Mouse (Mus musculus): ENCODE measurements at regions not wholly inside any gene's neighbourhood (a gene's known extent, or its start where the extent isn't known, plus 50 kb on each side); places are given as distances from the start of the nearest gene placed in this dataset.
"Not testable (repeated sequence)": the region's sequence is repeated elsewhere in the genome, so short reads cannot be mapped to it uniquely, and the experiment has no call there.

- DNase-seq (ENCODE audit: low spot score) = no peak
Measured at GRCm38 (mm10) chr14:104208040-104208816, 259.6 kb downstream of the Pou4f1 start.

- DNase-seq (ENCODE audit: low spot score) = no peak
Measured at GRCm38 (mm10) chr14:104206602-104207001, 261.2 kb downstream of the Pou4f1 start.

DNA sequence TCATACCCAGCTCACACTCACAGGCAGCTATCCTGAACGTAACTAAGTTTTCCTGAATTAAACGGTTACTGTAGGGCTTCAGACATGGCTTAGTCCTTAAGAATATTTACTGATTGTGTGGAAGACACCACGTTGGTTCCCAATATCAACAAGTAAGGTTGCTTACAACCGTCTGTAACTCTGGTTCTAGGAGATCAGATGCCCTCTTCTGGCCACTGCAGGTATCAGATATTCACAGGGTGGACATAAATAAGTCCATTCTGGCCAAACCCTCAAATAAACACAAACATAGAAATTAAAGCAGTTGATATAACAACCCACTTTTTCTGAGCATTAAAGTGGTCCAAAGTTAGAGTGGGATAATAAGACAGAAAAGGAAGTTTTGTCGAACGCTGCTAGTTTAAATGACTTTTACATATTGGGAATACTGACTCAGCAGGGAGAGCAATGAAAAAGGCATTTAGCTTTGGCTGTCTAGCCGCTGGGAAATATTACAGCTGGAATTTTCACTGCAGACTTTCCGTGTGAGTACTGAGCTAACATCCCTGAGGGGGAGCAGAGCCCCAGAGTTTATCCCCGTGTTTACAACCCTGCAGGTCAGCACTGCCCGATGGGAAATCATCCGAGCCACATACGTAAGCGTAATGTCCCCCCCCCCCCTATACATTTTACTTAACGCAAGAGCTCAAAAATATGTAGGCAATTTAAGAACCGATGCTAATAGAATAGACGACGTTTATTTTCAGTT lies 264.4 kb downstream of the Pou4f1 start:
- DNase-seq (ENCODE audit: low spot score) = no peak

DNA sequence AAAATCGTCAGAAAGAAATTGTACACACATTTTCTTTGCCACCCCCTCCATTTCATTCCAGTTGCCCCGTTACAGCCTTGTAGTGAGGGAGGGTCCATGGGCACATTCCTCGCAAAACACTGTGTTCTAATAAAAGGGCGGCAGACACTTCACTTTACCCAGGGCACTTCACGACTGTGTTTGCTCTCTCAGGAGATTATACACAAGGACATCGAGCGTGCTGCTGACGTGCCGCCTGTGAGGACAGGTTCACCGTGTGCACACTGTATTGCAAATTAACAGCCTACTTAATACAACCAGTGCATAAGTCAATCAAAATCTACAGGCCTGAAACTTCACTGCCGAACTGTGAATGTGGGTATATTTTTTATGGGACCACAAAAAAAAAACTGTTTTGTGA lies 274.6 kb downstream of the Pou4f1 start:
- no peak for DNase-seq (ENCODE audit: low spot score)

GRCm38 (mm10) chr14:104175122-104175521 lies 292.7 kb downstream of the Pou4f1 start:
- no peak for DNase-seq (ENCODE audit: low spot score)

- no peak for DNase-seq (ENCODE audit: low spot score)
Measured at GRCm38 (mm10) chr14:104146841-104147240, 302.6 kb upstream of the Ednrb start.

- no peak for DNase-seq (ENCODE audit: low spot score)
Measured at GRCm38 (mm10) chr14:104145395-104145794, 301.2 kb upstream of the Ednrb start.

GRCm38 (mm10) chr14:104114986-104115951 lies 271.1 kb upstream of the Ednrb start:
- DNase-seq (ENCODE audit: low spot score) = no peak

- no peak for DNase-seq (ENCODE audit: low spot score)
Measured at GRCm38 (mm10) chr14:104114182-104114581, 270.0 kb upstream of the Ednrb start.

DNA sequence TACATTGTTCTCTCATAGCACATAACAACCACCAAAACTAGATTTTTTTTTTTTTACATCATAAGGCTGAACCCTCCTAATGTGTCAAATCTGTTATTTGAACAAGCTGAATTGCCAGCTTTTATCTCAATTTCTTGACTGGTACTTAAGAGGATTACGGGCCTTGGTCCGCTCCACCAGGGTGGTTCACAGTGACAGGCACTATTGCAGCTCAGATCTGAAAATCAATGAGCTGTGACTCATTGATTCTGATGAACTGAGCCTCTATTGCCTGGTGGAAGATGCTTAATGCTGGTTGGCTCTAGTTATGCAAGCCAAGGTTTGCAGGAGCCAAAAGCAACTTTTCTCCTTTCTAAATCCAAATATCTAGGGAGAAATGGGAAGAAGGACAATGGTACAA lies 269.2 kb upstream of the Ednrb start:
- no peak for DNase-seq (ENCODE audit: low spot score)

GRCm38 (mm10) chr14:104086381-104086780 lies 242.2 kb upstream of the Ednrb start:
- no peak for DNase-seq (ENCODE audit: low spot score)

GRCm38 (mm10) chr14:104064199-104064598 lies 220.0 kb upstream of the Ednrb start:
- DNase-seq (ENCODE audit: low spot score) = not testable (repeated sequence)

- no peak for DNase-seq (ENCODE audit: low spot score)
Measured at GRCm38 (mm10) chr14:104053697-104054096, 209.5 kb upstream of the Ednrb start.

GRCm38 (mm10) chr14:104038628-104039325 lies 194.6 kb upstream of the Ednrb start:
- DNase-seq (ENCODE audit: low spot score) = peak; percentile 39

- no peak for DNase-seq (ENCODE audit: low spot score)
Measured at GRCm38 (mm10) chr14:104033606-104034005, 189.4 kb upstream of the Ednrb start.

- no peak for DNase-seq (ENCODE audit: low spot score)
Measured at GRCm38 (mm10) chr14:104030784-104031470, 186.7 kb upstream of the Ednrb start.

DNA sequence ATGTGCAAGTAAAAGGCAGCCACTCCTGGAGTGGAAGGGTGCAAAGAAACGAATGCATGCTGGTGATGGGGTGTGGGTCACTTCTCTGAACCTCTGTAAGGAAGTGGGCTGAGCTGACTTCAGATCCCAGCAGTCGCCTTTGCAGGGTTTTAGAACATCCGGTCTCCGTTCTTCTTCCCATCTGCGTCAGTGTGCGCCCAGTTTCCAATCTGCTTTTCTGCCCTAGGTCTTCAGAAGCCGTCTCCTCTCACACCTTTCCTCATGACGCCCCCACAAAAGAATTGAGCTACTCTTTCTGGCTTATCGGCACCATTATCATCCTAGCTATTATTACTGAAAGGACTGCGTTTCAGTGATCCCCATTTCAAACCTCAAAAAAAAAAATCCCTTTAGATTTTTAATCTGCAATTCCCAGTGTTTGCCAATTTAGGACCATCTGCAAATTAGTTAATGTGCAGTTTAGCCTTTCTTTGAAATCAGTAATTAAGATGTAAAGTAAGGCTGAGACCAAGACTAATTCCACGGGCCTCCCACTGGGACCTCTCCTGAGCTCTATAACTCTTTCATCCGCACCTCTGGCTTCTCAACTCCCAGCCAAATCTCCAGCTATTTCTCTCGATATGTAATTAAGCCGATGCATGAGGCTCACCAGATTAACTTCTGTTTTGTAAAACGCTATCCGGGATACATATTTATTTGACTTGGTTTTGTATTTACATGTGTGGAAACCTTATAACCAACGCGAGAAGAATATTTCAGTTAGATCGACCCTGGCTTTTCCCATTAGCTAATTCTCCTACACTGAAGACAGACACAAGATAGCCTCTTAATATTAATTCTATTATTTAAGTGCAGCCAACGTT lies 185.7 kb upstream of the Ednrb start:
- DNase-seq (ENCODE audit: low spot score) = no peak

- no peak for DNase-seq (ENCODE audit: low spot score)
Measured at GRCm38 (mm10) chr14:104027900-104028285, 183.7 kb upstream of the Ednrb start.

- DNase-seq (ENCODE audit: low spot score) = no peak
Measured at GRCm38 (mm10) chr14:104027077-104027899, 183.1 kb upstream of the Ednrb start.

All from ovary, postnatal 36 days (tissue).